Mouse (Mus musculus): ENCODE data around the gene Hmgcr. TPM values are rescaled to one million over a fixed set of nuclear protein-coding genes. Genes with fewer than 3 reads are reported as not detected.

Hmgcr gene
- polyA plus RNA-seq, 1 experiment from 2014 or later: 101 TPM

- H3K4me1 ChIP-seq (ENCODE audit: control insufficient read depth, insufficient read depth, low read length): no peaks in the 10 kb centered on the region
- H3K27ac ChIP-seq (ENCODE audit: low read length): no peak overlapping the region
- no peak overlapping the region for H3K4me2 ChIP-seq (replicated peaks; ENCODE audit: low read depth, low read length)
- H3K4me3 ChIP-seq (ENCODE audit: low read depth, low read length): no peak overlapping the region
- H3K36me3 ChIP-seq (ENCODE audit: control insufficient read depth, insufficient read depth, low read length): no peaks in the 10 kb centered on the region
- H3K9me3 ChIP-seq (ENCODE audit: control insufficient read depth, low read depth, low read length): no peaks in the 10 kb centered on the region
- H3K9ac ChIP-seq (replicated peaks; ENCODE audit: low read depth, low read length): no peak overlapping the region
- 88% methylated on average over 2 of the region's 2 CpGs for WGBS
- H3K27me3 ChIP-seq (ENCODE audit: control insufficient read depth, insufficient read depth, low read length): no peaks in the 10 kb centered on the region
- no peak for ATAC-seq (ENCODE audit: insufficient number of reproducible peaks, insufficient read depth, low FRiP score, low read depth)
These were observed 24.7 kb upstream of the Hmgcr start for GRCm38 (mm10) chr13:96695428-96695827.

GRCm38 (mm10) chr13:96689901-96690300 is 19.2 kb upstream of the Hmgcr start:
- no peaks in the 10 kb centered on the region for H3K4me1 ChIP-seq (ENCODE audit: control insufficient read depth, insufficient read depth, low read length)
- no peaks in the 10 kb centered on the region for H3K27me3 ChIP-seq (ENCODE audit: control insufficient read depth, insufficient read depth, low read length)
- H3K4me2 ChIP-seq (replicated peaks; ENCODE audit: low read depth, low read length): no peak overlapping the region
- H3K27ac ChIP-seq (ENCODE audit: low read length): no peak overlapping the region
- no peaks in the 10 kb centered on the region for H3K9me3 ChIP-seq (ENCODE audit: control insufficient read depth, low read depth, low read length)
- no peak overlapping the region for H3K4me3 ChIP-seq (ENCODE audit: low read depth, low read length)
- no peak overlapping the region for H3K9ac ChIP-seq (replicated peaks; ENCODE audit: low read depth, low read length)
- 93% methylated on average over 5 of the region's 5 CpGs for WGBS
- H3K36me3 ChIP-seq (ENCODE audit: control insufficient read depth, insufficient read depth, low read length): no peaks in the 10 kb centered on the region
- no peak for ATAC-seq (ENCODE audit: insufficient number of reproducible peaks, insufficient read depth, low FRiP score, low read depth)

GRCm38 (mm10) chr13:96687261-96687660 is 16.5 kb upstream of the Hmgcr start:
- Histone ChIP-seq H3K4me1 (ENCODE audit: control insufficient read depth, insufficient read depth, low read length) (no peaks in the 10 kb centered on the region), H3K9me3 (ENCODE audit: control insufficient read depth, low read depth, low read length) (no peaks in the 10 kb centered on the region), H3K4me3 (ENCODE audit: low read depth, low read length) (no peak overlapping the region), H3K9ac (replicated peaks; ENCODE audit: low read depth, low read length) (no peak overlapping the region), H3K4me2 (replicated peaks; ENCODE audit: low read depth, low read length) (no peak overlapping the region), H3K27ac (ENCODE audit: low read length) (no peak overlapping the region), H3K27me3 (ENCODE audit: control insufficient read depth, insufficient read depth, low read length) (no peaks in the 10 kb centered on the region), H3K36me3 (ENCODE audit: control insufficient read depth, insufficient read depth, low read length) (no peaks in the 10 kb centered on the region)
- ATAC-seq (ENCODE audit: insufficient number of reproducible peaks, insufficient read depth, low FRiP score, low read depth): no peak
- WGBS: 80% methylated on average over 9 of the region's 9 CpGs

GRCm38 (mm10) chr13:96684779-96685178 is 14.0 kb upstream of the Hmgcr start:
- Histone ChIP-seq H3K4me2 (replicated peaks; ENCODE audit: low read depth, low read length) (no peak overlapping the region), H3K4me3 (ENCODE audit: low read depth, low read length) (no peak overlapping the region)

GRCm38 (mm10) chr13:96681088-96681620 is 10.4 kb upstream of the Hmgcr start:
- Histone ChIP-seq H3K9ac (replicated peaks; ENCODE audit: low read depth, low read length) (no peak overlapping the region), H3K27ac (ENCODE audit: low read length) (no peak overlapping the region), H3K9me3 (ENCODE audit: control insufficient read depth, low read depth, low read length) (no peaks in the 10 kb centered on the region), H3K36me3 (ENCODE audit: control insufficient read depth, insufficient read depth, low read length) (no peaks in the 10 kb centered on the region), H3K4me3 (ENCODE audit: low read depth, low read length) (no peak overlapping the region), H3K4me1 (ENCODE audit: control insufficient read depth, insufficient read depth, low read length) (no peaks in the 10 kb centered on the region), H3K4me2 (replicated peaks; ENCODE audit: low read depth, low read length) (no peak overlapping the region), H3K27me3 (ENCODE audit: control insufficient read depth, insufficient read depth, low read length) (no peaks in the 10 kb centered on the region)
- no peak for ATAC-seq (ENCODE audit: insufficient number of reproducible peaks, insufficient read depth, low FRiP score, low read depth)

More at GRCm38 (mm10) chr13:96684779-96685178, 14.0 kb upstream of the Hmgcr start:
- no peak overlapping the region for H3K27ac ChIP-seq (ENCODE audit: low read length)
- no peaks in the 10 kb centered on the region for H3K36me3 ChIP-seq (ENCODE audit: control insufficient read depth, insufficient read depth, low read length)
- H3K9me3 ChIP-seq (ENCODE audit: control insufficient read depth, low read depth, low read length): no peaks in the 10 kb centered on the region
- no peaks in the 10 kb centered on the region for H3K27me3 ChIP-seq (ENCODE audit: control insufficient read depth, insufficient read depth, low read length)
- no peak overlapping the region for H3K9ac ChIP-seq (replicated peaks; ENCODE audit: low read depth, low read length)
- H3K4me1 ChIP-seq (ENCODE audit: control insufficient read depth, insufficient read depth, low read length): no peaks in the 10 kb centered on the region
- 84% methylated on average over 5 of the region's 5 CpGs for WGBS
- ATAC-seq (ENCODE audit: insufficient number of reproducible peaks, insufficient read depth, low FRiP score, low read depth): no peak

- Histone ChIP-seq H3K36me3 (ENCODE audit: control insufficient read depth, insufficient read depth, low read length) (no peaks in the 10 kb centered on the region), H3K9ac (replicated peaks; ENCODE audit: low read depth, low read length) (no peak overlapping the region), H3K4me2 (replicated peaks; ENCODE audit: low read depth, low read length) (no peak overlapping the region), H3K9me3 (ENCODE audit: control insufficient read depth, low read depth, low read length) (no peaks in the 10 kb centered on the region), H3K4me3 (ENCODE audit: low read depth, low read length) (no peak overlapping the region), H3K27ac (ENCODE audit: low read length) (no peak overlapping the region), H3K27me3 (ENCODE audit: control insufficient read depth, insufficient read depth, low read length) (no peaks in the 10 kb centered on the region), H3K4me1 (ENCODE audit: control insufficient read depth, insufficient read depth, low read length) (no peaks in the 10 kb centered on the region)
- 73% methylated on average over 9 of the region's 9 CpGs for WGBS
- no peak for ATAC-seq (ENCODE audit: insufficient number of reproducible peaks, insufficient read depth, low FRiP score, low read depth)
These were observed 9.7 kb upstream of the Hmgcr start for GRCm38 (mm10) chr13:96680163-96681087.

- Histone ChIP-seq H3K9me3 (ENCODE audit: control insufficient read depth, low read depth, low read length) (no peaks in the 10 kb centered on the region), H3K36me3 (ENCODE audit: control insufficient read depth, insufficient read depth, low read length) (no peaks in the 10 kb centered on the region), H3K27ac (ENCODE audit: low read length) (no peak overlapping the region), H3K27me3 (ENCODE audit: control insufficient read depth, insufficient read depth, low read length) (no peaks in the 10 kb centered on the region), H3K4me3 (ENCODE audit: low read depth, low read length) (no peak overlapping the region), H3K4me1 (ENCODE audit: control insufficient read depth, insufficient read depth, low read length) (no peaks in the 10 kb centered on the region), H3K9ac (replicated peaks; ENCODE audit: low read depth, low read length) (no peak overlapping the region), H3K4me2 (replicated peaks; ENCODE audit: low read depth, low read length) (no peak overlapping the region)
- no peak for ATAC-seq (ENCODE audit: insufficient number of reproducible peaks, insufficient read depth, low FRiP score, low read depth)
- WGBS: 69% methylated on average over 6 of the region's 6 CpGs
These were observed 7.9 kb upstream of the Hmgcr start for GRCm38 (mm10) chr13:96678616-96679015.

- no peaks in the 10 kb centered on the region for H3K27me3 ChIP-seq (ENCODE audit: control insufficient read depth, insufficient read depth, low read length)
- H3K27ac ChIP-seq (ENCODE audit: low read length): no peak overlapping the region
- 87% methylated on average over 1 of the region's 1 CpGs for WGBS
- no peak overlapping the region for H3K4me3 ChIP-seq (ENCODE audit: low read depth, low read length)
- no peaks in the 10 kb centered on the region for H3K4me1 ChIP-seq (ENCODE audit: control insufficient read depth, insufficient read depth, low read length)
- no peak for ATAC-seq (ENCODE audit: insufficient number of reproducible peaks, insufficient read depth, low FRiP score, low read depth)
- no peaks in the 10 kb centered on the region for H3K36me3 ChIP-seq (ENCODE audit: control insufficient read depth, insufficient read depth, low read length)
- no peaks in the 10 kb centered on the region for H3K9me3 ChIP-seq (ENCODE audit: control insufficient read depth, low read depth, low read length)
- H3K4me2 ChIP-seq (replicated peaks; ENCODE audit: low read depth, low read length): no peak overlapping the region
- no peak overlapping the region for H3K9ac ChIP-seq (replicated peaks; ENCODE audit: low read depth, low read length)
These were observed 6.3 kb upstream of the Hmgcr start for GRCm38 (mm10) chr13:96677071-96677470.

All from stomach, embryonic 14.5 days (tissue).